Mouse (Mus musculus): ENCODE data around the gene Ppip5k1. TPM values are rescaled to one million over a fixed set of nuclear protein-coding genes. Genes with fewer than 3 reads are reported as not detected.

Gene Ppip5k1
- polyA plus RNA-seq (2012; rRNA removed), result 77.6 and 90.2 TPM in 2 replicates

DNA sequence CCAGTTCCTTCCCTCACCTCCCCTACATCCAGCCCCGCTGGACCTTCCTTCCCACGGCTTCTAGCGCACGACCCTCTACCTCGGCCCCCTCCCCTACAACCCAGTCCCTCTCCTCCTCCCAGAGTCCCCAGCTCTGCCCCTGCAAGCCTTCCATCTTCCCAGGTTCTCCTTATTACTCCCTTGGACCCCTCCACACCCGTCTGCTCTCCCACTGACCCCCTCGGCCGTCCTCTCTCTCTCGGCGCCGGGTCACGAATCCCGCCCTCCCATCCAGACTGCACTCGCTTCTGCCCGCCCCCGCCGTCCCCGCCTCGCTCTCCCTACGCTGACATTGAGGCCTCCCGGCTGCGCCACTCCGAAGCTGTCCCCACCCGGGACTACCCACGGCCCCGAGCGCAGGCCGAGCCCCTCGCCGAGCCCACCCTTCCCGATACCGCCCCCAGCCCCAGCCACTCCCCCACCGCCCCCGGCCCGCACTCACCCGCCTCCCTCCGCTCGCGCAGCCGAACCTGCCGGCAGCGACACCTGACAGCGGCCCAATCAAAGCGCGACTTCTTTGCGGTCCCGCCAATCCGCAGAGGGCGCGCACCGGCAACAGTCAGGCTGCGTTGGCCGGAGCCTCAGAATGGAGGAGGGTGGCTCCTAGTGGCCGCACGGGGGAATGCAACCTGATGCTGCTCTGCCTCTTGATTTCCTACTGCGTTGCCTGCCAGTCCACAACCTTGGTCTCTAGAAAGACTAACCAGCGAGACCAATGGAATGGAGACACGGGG, at the start of gene Ppip5k1:
Ppip5k1 (minus strand) TSS at position 577 of the 773 bp plus-strand sequence.

DNA sequence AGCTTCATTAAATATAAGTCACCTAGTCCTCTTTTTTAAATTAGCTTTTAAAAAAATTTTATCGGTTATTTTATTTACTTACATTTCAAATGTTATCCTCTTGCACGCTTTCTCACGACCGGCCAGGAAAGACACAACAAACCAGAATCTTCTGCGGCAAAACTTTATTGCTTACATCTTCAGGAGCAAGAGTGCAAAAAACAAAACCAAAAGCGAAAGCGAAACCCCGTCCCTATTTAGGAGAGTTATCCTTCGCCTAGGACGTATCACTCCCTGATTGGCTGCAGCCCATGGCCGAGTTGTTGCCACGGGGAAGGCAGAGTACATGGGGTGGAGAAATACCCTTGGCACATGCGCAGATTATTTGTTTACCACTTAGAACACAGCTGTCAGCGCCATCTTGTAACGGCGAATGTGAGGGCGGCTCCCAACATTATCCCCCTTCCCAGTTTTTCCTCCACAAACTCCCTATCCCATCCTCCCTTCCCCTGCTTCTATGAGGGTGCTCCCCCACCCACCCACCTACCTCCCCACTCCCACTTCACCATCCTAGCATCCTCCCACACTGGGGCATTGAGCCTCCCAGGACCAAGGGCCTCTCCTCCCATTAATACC, 31.9 kb upstream of the Ppip5k1 start, which contains the start of gene Strc:
Strc (minus strand) TSS at position 208 of the 615 bp plus-strand sequence.

GRCm38 (mm10) chr2:121357494-121357893, 2.3 kb upstream of the Ppip5k1 start, which contains the start of gene Ckmt1:
TSS of gene Ckmt1 (plus strand) at chr2:121357714.

DNA sequence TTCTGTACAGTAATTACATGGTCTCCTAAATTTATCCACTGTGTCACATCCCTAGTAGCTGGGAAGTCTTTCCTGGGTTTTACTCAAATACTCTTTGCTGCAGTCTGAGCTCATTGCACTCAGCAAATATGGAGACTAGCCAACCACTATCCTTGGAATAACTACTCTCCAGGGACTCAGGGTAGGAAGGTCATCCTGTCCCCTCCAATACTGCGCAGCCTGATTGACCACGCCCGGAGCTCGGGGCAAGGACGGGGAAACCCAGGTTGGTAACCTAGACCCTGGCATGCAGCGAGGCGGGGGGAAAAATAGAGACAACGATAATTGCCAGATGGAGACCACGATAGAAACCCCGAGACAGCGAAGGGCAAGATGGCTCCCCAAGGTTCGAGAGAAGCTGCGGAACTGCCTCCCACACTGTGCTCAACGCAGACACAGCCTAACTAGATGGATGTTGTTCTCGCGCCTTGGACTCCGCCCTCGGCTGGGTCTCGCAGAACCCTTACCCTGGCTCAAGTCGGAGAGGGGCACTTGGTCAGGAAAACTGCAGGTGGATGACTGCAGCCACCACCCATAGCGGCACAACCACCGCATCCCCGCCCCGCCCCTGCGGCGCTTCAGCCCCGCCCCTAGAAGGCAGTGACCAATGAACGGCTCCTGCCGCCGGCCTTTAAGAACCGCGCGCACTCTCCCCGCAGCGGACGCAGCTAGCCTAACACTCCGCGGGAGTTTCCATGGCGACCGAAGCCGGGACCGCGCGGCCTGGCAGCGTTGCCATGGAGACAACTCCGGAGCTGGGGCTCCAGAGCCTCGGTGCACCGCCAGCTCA, 66.1 kb downstream of the Ppip5k1 start, which contains the start of gene Map1a:
Map1a (plus strand) TSS at position 700 of the 829 bp plus-strand sequence.

DNA sequence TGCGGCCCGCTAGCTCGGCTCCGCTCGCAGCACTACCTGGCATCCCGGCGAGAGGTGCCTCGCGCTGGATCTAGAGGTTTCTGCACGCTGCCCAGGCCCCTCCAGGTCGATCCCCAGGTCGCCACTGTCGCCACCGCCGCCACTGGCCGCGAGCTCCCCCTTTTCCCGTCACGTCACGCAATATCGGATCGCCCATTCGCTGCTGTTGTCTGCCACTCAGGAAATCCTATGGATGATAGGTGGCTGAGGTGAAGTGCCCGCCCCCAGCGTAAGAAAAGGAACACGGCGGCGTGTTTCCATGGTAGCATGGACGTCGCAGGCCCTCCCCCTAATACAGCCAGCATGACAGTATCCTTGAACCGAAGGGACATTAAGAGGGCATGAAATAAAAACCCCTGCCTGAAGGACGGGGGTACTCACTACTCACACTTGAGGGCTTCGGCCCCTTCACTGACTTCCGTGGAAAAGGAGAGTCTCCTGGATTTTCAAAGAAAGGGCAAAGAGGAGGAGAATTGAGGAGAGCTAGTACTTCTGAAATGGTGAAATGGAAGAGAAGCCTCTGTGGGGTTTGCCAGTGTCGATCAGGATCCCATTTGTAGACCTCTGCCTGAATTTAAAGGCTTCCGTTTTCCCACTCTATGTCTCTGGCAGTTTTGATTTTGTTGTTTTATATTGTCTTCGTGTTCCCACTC, 83.8 kb downstream of the Ppip5k1 start, which contains the start of gene Trp53bp1:
Trp53bp1 (minus strand) TSS at position 172 of the 692 bp plus-strand sequence.

Other genes with a start within 250 kb of the Ppip5k1 start
- 0.10 and 0.27 TPM in 2 replicates for gene Tgm7, start 245.6 kb downstream of the Ppip5k1 start, polyA plus RNA-seq (2012; rRNA removed)
- gene Adal, start 215.0 kb downstream of the Ppip5k1 start, polyA plus RNA-seq (2012; rRNA removed), result 2.3 and 4.2 TPM in 2 replicates
- gene Lcmt2, start 214.7 kb downstream of the Ppip5k1 start, polyA plus RNA-seq (2012; rRNA removed), result 11.5 and 14.0 TPM in 2 replicates
- gene Tubgcp4, start 184.7 kb downstream of the Ppip5k1 start, polyA plus RNA-seq (2012; rRNA removed), result 35.2 and 39.6 TPM in 2 replicates
- 3.7 and 3.9 TPM in 2 replicates for gene Zscan29, start 184.3 kb downstream of the Ppip5k1 start, polyA plus RNA-seq (2012; rRNA removed)
- gene Trp53bp1, start 84.0 kb downstream of the Ppip5k1 start, polyA plus RNA-seq (2012; rRNA removed), result 14.7 and 19.8 TPM in 2 replicates
- 5.3 and 6.6 TPM in 2 replicates for gene Map1a, start 65.8 kb downstream of the Ppip5k1 start, polyA plus RNA-seq (2012; rRNA removed)
- gene Ckmt1, start 2.3 kb upstream of the Ppip5k1 start, polyA plus RNA-seq (2012; rRNA removed), result 2,943 and 2,968 TPM in 2 replicates
- gene Strc, start 31.8 kb upstream of the Ppip5k1 start, polyA plus RNA-seq (2012; rRNA removed), result 0.17 and 0.54 TPM in 2 replicates
- gene Pdia3, start 58.4 kb upstream of the Ppip5k1 start, polyA plus RNA-seq (2012; rRNA removed), result 1,092 and 1,384 TPM in 2 replicates
- 0.67 and 0.71 TPM in 2 replicates for gene Catsper2, start 58.4 kb upstream of the Ppip5k1 start, polyA plus RNA-seq (2012; rRNA removed)
- 6.0 and 9.6 TPM in 2 replicates for gene Ell3, start 88.9 kb upstream of the Ppip5k1 start, polyA plus RNA-seq (2012; rRNA removed)
- gene Serf2, start 93.8 kb upstream of the Ppip5k1 start, polyA plus RNA-seq (2012; rRNA removed), result 236 and 378 TPM in 2 replicates
- 4.7 and 5.5 TPM in 2 replicates for gene Hypk, start 97.9 kb upstream of the Ppip5k1 start, polyA plus RNA-seq (2012; rRNA removed)
- 0.34 and 0.37 TPM in 2 replicates for gene Serinc4, start 101.4 kb upstream of the Ppip5k1 start, polyA plus RNA-seq (2012; rRNA removed)
- gene Mfap1b, start 118.7 kb upstream of the Ppip5k1 start, polyA plus RNA-seq (2012; rRNA removed), result 1.1 and 1.3 TPM in 2 replicates
- gene Mfap1a, start 151.3 kb upstream of the Ppip5k1 start, polyA plus RNA-seq (2012; rRNA removed), result 0.97 and 1.3 TPM in 2 replicates
- 1.8 and 1.9 TPM in 2 replicates for gene Wdr76, start 151.3 kb upstream of the Ppip5k1 start, polyA plus RNA-seq (2012; rRNA removed)